Mouse (Mus musculus) v-Abl transformed pro-B cells (cell line): ENCODE measurements around the gene 6820408C15Rik.

Experiments used
- in situ Hi-C, 2 experiments: fragments of 400-800 bp; cut with MboI; formaldehyde crosslinking; loops; one replicate each; pipeline ENCODE4 v1.15.1; 2025; ENCODE audit not compliant: unreplicated experiment in 2 of 2

The 6820408C15Rik gene

DNA sequence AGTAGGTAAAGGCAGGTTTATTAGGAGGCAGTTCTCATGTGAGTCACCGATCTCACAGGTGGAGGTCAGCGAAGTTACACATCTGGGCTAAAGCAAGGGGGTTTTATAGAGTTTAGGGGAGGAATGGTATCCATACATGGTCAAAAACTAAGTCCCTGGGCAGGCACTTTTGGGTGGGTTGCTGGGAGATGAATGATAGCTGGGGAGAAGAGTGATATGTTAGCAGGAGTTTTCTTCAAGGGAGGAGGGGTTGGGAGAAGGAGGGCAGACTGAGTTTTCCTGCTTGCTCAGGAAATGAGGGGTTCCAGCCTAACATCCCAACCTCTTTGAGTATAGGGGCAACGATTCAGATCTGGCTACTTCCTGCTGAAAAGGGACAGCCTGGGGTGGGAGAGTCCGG, at the start of gene 6820408C15Rik:
TSS of gene 6820408C15Rik (plus strand) at position 301 of the 400 bp plus-strand sequence.
- in situ Hi-C loops = no loop called here

DNA sequence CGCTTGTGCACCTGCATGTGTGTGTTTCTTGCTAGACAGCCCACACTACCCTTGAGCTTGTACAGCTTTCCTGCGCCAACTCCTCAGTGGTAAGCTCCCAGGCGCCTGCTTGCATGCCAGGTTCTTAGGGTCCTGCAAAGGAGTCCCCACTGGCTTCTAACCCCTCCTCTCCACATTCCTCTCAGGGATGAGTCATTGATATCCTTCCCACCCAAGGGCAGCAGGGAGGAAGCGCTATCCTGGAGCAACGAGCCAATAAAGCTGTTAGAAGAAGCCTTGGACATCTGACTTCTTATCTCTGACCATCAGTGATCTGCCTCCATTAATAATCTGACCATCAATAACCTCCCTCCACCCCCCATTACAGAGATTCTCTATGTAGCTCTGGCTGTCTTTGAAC, 47.5 kb upstream of the 6820408C15Rik start:
- in situ Hi-C loops = loop anchor here (5.0 to 25.0 kb wide), 12 partner anchors 93 to 1693 kb away; partner anchors contain the start of genes Fkbp1a (in 2 of the 2), Psmf1 (in 2 of the 2) and Csnk2a1 (in 1 of the 2)

DNA sequence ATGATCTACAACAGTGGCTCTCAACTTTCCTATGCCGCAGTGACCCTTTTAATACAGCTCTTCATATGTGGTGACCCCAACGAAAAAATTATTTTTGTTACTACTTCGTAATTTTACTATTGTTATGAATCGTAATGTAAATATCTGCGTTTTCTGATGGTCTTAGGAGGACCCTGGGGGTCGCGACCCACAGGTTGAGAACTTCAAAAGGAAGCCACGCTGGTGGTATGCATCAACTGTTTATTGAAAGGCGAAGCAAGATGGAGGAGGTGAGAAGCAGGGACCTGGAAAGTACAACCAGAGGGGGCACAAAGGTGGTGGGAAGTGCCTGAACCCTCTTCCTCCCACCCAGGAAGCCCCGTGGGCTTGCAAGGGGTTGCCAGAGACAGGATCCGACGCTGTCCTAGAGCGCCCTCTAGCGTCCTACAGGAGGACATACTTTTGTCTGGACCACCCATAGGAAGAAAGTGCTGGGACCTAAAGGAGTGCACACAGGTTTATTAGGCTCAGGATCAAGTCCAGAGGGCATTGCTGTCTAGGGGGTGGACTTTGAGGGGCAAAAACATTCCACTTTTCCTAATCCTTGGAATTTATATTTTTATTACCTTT, 46.8 kb upstream of the 6820408C15Rik start:
- in situ Hi-C loops = loop anchor here (5.0 to 25.0 kb wide), 12 partner anchors 94 to 1694 kb away; partner anchors contain the start of genes Fkbp1a (in 2 of the 2), Psmf1 (in 2 of the 2) and Csnk2a1 (in 1 of the 2)

DNA sequence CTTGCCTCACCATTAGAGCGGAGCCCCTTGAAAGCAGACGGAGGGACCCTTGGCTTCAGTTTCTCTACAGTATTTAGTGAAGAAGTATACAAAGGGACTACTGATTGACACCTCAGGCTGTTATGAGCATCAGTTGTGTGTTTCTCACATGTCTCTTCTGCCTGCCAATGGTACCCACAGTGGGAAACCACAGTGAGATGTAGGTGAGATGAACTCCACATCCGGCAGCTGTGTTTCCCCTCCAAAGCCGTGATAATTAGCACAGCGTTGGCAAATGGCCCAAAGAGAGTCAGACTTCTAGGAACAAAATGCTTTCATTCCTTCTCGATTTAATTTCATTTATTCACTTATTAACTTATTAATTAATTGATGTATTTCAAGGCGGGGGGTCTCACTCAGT, 43.3 kb upstream of the 6820408C15Rik start:
- in situ Hi-C loops = loop anchor here (25.0 kb wide), 2 partner anchors 635 to 835 kb away; partner anchors contain the start of genes Fkbp1a (in 2 of the 2) and Psmf1 (in 1 of the 2)

DNA sequence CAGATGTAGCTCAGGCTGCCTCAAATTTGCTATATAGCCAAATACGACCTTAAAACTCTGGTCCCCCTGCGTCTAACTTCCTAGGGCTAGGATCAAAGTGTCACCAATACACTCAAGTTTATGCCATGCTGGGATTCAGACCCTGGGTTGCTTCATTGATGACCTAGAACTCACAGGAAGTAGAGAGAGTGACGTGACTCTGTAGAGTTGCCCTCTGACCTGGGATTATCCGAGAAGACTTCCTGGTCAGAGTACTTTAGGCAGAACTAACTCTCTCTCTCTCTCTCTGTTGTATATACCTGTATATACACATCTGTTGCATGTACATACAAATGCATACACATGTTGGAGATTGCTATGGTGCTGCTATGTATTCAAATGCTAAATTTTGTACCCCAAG, 42.7 kb upstream of the 6820408C15Rik start:
- in situ Hi-C loops = loop anchor here (25.0 kb wide), 2 partner anchors 635 to 835 kb away; partner anchors contain the start of genes Fkbp1a (in 2 of the 2) and Psmf1 (in 1 of the 2)

DNA sequence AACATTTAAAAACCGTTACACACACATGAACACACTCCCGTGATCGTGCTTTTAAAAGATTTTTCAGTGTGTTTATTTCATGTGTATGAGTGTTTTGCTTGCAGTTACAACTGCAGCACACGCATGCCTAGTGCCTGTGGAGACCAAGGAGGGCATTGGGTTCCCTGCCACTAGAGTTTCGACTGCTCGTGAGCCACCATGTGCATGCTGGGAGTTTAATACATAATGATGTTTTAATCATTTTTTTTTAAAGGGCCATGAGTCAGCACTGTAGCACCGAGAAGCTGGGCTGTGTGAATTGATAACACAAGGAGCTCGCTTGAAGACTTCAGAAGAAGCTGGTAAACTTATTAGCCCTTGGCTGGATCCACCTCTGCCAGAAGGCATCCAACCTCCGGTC, 41.8 kb upstream of the 6820408C15Rik start:
- in situ Hi-C loops = loop anchor here (25.0 kb wide), 2 partner anchors 636 to 836 kb away; partner anchors contain the start of genes Fkbp1a (in 2 of the 2) and Psmf1 (in 1 of the 2)

DNA sequence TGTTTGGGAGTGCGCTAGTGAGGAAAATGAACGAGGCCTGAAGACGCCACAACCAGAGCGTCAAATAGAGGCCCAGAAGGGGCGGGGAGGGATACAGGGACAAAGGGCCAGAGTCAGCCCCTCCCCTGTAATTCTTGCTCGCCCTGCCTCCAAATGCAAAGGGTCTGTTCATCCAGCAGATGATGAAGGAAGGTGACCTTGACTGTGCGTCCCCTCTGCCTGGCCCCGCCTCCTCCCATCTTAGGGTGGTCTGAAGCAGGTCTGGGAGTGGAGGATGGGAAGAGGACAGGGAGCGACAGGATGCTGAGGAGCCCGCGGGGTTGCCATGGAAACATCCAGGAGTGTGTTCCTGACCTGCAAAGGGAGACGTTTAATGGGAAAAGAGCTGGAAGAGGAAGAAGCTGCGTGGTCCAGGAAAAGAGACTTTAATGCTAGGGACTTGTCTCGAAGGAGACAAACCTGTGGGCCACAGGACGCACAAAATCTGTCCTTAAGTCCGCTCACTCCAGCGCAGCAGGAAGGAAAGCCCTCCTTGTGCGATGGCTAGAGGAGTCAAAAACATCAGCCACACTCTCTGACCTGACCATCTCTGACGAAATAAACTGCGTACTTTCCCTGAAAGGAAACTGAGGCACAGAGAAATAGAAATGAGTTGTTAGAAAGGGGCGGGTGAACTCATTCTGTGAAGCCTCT, 39.6 kb upstream of the 6820408C15Rik start:
- in situ Hi-C loops = no loop called here

DNA sequence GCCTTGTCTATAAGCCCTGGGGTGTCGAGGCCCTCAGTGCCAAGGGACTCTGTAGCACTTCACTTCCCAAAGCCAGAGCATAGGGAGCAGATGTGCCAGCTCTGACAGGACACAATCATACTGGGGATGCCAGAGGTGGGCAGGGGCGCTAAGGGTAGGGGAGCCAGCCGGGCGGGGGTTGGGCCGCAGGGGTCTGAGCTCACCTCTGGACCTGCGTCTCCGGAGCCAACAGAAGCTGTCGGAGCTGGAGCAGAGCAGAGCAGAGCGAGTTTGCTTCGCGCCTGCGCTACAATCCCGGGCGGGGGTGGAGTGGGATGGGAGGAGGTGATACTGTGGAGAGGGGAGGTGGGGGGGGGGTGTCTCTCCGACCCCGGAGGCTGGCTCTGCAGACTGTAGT, 39.0 kb upstream of the 6820408C15Rik start, which contains the start of gene Nrsn2:
TSS of gene Nrsn2 (minus strand) at position 294 of the 397 bp plus-strand sequence.
- in situ Hi-C loops = no loop called here

DNA sequence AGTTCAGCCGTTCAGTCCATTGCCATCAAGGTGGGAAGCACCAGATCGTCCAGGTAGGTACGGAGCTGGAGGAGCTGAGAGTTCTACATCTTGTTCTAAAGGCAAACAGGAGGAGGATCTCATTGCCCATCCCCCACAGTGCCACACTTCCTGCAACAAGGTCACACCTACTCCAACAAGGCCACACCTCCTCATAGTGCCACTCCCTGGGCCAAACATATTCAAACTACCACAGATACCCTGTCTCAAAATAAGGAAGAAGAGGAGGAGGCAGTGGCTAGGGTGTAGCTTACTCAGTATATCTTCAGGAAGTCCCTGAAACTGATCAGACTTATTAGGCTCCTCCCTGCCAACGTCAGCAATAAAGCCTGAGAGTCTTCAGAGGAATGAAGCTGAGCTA, 31.2 kb upstream of the 6820408C15Rik start:
- in situ Hi-C loops = no loop called here

DNA sequence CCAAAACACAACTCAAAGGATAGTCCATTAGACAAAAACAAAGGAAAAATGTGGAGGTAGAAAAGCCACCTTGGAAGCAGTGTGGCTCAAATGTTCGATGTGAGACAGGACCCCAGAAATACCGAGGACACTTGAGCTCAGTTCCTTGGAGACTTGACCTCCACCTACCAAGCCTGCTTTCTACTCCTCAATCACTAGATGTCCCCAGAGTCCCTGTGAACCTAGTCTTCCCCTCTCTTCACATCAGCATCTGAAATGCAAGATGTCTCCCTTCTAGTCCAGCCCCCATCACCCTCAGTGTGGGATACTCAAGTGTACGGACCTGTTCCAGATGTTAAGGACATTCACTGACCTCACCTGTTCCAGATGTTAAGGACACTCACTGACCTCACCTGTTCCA, 22.6 kb upstream of the 6820408C15Rik start:
- in situ Hi-C loops = no loop called here

DNA sequence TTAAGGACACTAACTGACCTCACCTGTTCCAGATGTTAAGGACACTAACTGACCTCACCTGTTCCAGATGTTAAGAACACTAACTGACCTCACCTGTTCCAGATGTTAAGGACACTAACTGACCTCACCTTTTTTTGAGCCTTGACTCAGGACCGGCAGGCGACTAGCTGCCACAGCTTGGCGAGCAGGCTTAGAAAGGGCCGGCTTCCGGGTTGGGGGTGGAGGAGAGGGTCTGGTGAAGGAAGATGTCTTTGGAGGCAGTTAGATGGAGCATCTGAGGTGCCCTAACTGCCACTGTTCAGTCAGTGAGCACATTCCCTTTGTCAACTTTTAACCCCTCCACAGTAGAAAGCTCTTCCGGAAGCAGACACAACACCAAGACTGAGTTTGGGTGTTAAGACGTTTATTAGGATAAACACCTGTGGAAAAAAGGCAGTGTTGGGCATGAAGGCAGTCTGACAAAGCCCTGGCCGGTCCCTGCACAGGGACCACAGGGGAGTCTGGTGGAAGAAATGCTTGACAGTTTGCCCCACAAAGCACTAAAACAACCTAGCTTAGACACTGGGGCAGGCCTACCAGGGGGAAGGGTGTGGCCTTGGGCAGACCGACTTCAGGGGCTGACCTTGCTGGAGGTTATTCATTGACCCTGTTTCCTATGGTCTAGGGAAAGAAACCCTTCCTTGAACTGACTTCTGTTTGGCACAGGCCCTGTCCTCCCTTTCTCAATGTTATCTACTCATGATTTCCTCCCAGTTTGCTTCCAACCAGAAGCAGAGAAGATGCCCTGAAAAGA, 22.0 kb upstream of the 6820408C15Rik start:
- in situ Hi-C loops = no loop called here

DNA sequence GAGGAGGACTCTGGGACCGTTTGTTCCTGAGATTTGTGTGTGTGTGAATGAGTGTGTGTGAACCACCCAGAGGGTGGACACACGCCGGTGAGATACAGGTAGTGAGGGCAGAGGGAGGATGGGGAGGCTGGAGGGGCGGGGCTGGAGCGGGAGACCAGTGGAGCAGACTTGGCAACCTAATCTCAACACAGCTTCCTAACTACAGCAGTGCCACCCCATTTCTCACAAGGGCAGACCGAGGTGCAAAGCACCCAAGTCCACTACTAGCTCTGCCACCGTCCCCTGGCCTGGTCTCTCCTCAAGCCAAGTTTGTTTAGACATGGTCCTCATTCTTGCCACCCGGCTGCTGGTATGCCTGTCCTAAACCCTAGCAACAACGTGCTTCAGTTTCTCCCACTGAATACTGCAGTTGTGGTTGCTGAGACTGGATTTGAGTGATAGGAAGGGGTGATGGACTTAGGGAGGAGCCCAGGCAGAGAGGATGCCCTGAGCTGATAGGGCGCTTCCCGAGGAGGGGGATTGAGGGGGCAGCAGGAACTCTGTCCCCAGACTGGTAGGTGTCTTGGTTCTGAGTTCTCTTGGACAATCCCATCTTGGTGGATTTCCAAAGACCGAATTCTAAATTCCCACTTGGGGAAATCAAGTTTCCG, 20.0 kb upstream of the 6820408C15Rik start:
- in situ Hi-C loops = no loop called here

DNA sequence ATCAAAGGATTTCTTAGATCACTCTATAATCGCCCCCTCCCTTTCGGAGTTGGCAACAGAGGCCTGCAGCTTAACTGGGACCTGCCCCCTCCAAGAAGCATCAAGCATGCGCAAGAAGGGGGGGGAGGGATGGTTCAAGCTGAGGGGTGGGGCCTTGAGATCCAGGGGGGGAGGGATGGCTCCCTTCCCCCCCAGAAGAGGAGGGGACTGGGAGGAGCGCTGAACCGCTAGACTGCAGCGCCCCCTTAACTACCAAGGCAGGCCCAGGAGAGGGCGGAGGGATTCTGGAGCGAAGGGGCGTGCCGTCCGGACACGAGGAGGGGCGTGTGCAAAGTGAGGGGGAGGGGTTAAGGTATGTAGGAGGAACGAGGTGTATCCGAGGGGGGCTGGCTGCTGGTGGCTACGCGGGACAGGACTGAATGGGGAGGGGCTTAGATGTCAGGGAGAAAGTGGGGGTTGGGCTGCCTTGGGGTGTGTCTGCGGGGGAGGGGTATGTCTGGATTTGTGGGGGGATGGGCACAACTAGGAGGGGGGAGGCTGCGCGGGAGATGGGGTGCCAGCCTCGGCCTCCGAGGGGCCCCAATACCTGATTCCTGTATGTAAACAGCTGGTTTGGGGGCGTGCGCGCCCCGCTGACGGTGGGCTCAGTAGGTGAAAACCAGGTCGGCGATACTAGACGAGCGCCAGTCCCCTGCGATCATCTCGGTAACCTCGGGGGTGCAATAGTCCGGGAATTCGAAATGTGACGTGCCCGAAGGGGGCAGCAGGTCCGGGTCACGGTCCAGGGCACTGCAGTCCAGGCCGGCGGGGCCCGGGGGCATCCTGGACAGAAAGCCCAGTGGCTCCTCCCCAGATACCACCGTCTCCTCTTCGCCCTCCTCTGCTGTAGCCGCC, 19.0 kb upstream of the 6820408C15Rik start:
- in situ Hi-C loops = no loop called here

DNA sequence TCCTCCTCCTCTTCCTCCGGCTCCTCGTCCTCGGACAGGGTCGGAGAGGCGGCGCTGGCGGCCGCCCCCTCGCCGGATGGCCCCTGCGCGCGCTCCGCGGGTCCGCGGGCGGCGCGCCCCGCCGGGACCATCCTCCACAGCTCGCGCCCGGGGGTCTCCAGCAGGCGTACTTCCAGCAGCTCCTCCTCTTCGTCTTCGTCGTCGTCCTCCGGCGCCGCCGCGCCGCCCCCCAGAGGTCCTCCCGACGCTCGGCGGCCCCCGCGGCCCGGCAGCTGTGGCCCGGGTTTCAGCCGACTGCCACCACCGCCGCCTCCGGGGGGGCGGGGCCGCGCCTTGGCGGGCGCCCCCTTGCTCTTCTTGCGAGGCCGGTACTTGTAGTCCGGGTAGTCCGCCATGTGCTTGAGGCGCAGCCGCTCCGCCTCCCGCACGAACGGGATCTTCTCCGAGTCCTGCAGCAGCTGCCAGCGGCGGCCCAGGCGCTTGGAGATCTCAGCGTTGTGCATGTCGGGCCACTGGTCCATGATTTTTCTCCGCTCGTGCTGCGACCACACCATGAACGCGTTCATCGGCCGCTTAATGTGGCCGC, 18.3 kb upstream of the 6820408C15Rik start:
- in situ Hi-C loops = no loop called here

DNA sequence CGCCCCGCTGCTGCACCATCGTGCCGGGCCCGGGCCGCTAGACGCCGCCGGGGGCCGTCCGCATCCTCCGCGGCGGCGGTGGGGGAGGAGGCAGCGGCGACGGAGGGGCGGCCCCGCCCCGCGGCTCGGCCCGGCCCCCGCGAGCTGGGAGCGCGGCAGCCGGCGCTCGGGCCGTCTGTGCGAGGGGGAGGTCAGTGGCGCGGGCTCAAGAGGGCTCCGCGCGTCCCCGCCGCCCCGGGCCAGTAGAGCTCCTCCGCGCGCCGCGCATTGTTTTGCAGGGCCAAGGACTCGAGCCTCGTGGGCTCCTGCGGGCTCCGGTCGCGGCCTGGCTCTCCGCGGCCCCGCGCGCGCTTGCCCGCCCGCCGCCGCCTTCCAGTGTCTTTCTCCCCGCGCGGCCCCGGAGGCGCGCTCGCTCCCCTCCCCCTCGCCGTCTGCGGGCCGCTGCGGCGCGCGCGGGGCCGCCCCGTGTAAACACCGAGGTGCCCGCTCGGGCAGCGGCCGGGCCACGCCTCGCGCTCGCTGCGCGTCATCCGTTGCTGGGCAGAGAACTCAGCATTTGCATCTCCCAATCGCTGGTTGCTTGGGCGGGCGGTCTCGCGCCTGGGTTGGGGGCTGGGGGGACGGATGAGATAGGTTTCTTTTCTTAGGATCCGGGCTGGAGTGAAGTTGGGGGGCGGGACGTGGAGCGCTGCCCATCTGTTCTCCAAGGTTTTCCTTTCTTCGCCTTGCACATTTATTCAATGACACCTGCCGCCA, 17.5 kb upstream of the 6820408C15Rik start, which contains the start of gene Sox12:
TSS of gene Sox12 (minus strand) at position 384 of the 756 bp plus-strand sequence.
- in situ Hi-C loops = no loop called here

DNA sequence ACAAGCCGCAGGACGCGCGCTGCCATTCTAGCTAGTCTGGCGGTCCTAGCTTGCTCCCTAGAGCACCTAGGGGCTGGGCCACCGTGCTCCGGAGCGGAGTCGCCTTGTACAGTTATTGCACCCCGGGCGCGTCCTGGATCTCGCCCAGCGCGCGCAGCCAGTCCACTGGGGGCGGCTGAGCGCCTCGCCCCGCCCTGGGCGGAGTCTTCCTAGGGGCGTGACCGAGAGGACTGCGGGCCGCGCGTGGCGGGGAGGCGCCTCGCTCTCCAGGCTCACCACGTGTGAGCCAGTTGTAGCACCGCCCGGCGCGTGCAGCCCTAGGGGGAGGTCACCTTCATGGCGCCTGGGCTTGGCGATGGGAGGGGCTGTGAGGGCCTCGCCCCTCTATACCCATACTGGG, 16.7 kb upstream of the 6820408C15Rik start:
- in situ Hi-C loops = no loop called here

DNA sequence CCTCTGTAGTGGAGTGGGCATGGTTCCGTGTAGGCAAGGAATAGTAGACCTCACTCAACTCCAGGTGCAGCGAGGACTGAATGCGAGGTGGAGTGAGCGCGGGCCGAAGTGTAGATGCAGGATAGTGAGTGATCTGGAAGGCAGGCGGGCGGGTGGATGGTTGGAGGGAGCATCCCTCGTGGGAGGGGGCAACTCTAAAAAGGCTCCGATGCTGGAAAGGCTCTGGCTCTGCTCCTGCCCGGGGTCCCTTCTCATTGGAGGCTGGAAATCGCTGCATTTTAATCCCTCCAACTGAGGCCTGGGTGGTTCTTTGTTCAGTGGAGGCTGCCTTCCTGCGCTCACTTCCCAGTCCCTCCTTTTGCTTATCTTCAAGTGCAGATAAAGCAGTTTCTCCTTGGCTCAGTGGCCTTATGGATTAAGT, 16.3 kb upstream of the 6820408C15Rik start:
- in situ Hi-C loops = no loop called here

DNA sequence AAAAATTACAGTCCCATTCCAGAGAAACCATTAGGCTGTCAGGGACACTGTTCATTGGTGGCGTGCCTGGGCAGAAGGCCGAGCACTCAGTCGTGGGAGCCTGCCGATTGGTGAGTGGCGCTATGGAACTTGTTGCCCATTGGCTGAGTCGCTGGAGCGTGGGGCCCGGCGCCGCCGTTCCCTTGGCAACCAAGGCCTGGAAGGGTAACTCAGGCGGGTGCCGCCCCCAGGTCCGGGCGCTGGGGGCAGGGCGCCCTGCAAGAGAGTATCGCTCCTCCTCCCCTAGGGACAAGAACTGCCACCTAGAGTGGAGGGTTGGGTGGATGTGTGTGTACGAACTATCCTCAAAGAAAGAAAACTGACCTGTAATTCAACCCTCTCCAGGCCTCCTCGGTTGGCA, 9.3 kb upstream of the 6820408C15Rik start:
- in situ Hi-C loops = no loop called here
